Mouse (Mus musculus) bone marrow macrophage, adult 2 months (primary cell): Measurements from ENCODE around the gene Mrpl53.

ENCODE experiments used
- CTCF ChIP-seq: IDR thresholded peaks from 2 replicates; pipeline ENCODE4 v1.5.1; 2012; ENCODE audit warnings: low read depth, mild to moderate bottlenecking, low read length, moderate library complexity
- POLR2A ChIP-seq: IDR thresholded peaks from 2 replicates; pipeline ENCODE4 v1.6.1; 2012; ENCODE audit warnings: mild to moderate bottlenecking, low read depth, low read length, borderline replicate concordance

GRCm38 (mm10) chr6:83095968-83096367 is 12.9 kb upstream of the Mrpl53 start:
- TF ChIP-seq POLR2A (no peak), CTCF (no peak)
